Mouse (Mus musculus) forebrain, embryonic 14.5 days (tissue): Measurements from ENCODE around the gene Gm6169. TPM values are rescaled to one million over a fixed set of nuclear protein-coding genes. Genes with fewer than 3 reads are reported as not detected.
"Not testable (repeated sequence)": the region's sequence is repeated elsewhere in the genome, so short reads cannot be mapped to it uniquely, and the experiment has no call there.

Experiments
- ATAC-seq: fragments of 200-750 bp; cut with Nextera tagmentation; 2 replicates; pipeline ENCODE4 v1.8.0; 2017; ENCODE audit warnings: mild to moderate bottlenecking, moderate library complexity
- DNase-seq: peaks from one replicate; pipeline ENCODE4 v3.0.0-alpha.2; 2015; ENCODE audit warnings: low spot score
- H3K27ac ChIP-seq: fragments of 300-500 bp; sonication (generic); 2 replicates; pipeline ENCODE4 v1.5.1; 2014; ENCODE audit warnings: low read depth, mild to moderate bottlenecking, control low read depth, low read length, moderate library complexity
- H3K27me3 ChIP-seq: fragments of 300-500 bp; sonication (generic); replicated peaks from 2 replicates; pipeline ENCODE4 v1.6.1; 2014; ENCODE audit warnings: low read length, control low read depth, mixed read lengths; ENCODE audit not compliant: control insufficient read depth, insufficient read depth
- H3K36me3 ChIP-seq: fragments of 300-500 bp; sonication (generic); 2 replicates; pipeline ENCODE4 v1.6.1; 2014; ENCODE audit warnings: low read length, control low read depth; ENCODE audit not compliant: control insufficient read depth, insufficient read depth
- H3K4me1 ChIP-seq: fragments of 300-500 bp; sonication (generic); 2 replicates; pipeline ENCODE4 v1.6.1; 2014; ENCODE audit warnings: antibody characterized with exemption, low read length, control low read depth; ENCODE audit not compliant: control insufficient read depth, insufficient read depth
- H3K4me2 ChIP-seq: fragments of 300-500 bp; sonication (generic); 2 replicates; pipeline ENCODE4 v1.6.1; 2014; ENCODE audit warnings: mild to moderate bottlenecking, control low read depth, low read length
- H3K4me3 ChIP-seq: fragments of 300-500 bp; sonication (generic); 2 replicates; pipeline ENCODE4 v1.5.1; 2014; ENCODE audit warnings: low read depth, low read length, control low read depth
- H3K9ac ChIP-seq: fragments of 300-500 bp; sonication (generic); 2 replicates; pipeline ENCODE4 v1.6.1; 2014; ENCODE audit warnings: mild to moderate bottlenecking, low read length, control low read depth, moderate library complexity
- H3K9me3 ChIP-seq: fragments of 300-500 bp; sonication (generic); replicated peaks from 2 replicates; pipeline ENCODE4 v1.6.1; 2016; ENCODE audit warnings: low read length, control low read depth, mixed read lengths; ENCODE audit not compliant: control insufficient read depth
- WGBS: fragments of 180-500 bp; shearing (Covaris S2); extraction: QIAGEN DNeasy Blood & Tissue Kit; methylation state at CpG from one replicate; pipeline ENCODE4 v1.1.7; 2014; 5-methylcytosine and 5-hydroxymethylcytosine counted together
- polyA plus RNA-seq: library from polyadenylated mRNA; unstranded; fragments of >200 nt; fragmentation: Nextera tagmentation; extraction: Ambion mirVana; gene quantifications from 2 replicates; pipeline ENCODE4 v1.2.1, GENCODE M21; 2014

Gm6169 gene
- polyA plus RNA-seq, 1 experiment from 2014 or later, result 1.6 TPM

DNA sequence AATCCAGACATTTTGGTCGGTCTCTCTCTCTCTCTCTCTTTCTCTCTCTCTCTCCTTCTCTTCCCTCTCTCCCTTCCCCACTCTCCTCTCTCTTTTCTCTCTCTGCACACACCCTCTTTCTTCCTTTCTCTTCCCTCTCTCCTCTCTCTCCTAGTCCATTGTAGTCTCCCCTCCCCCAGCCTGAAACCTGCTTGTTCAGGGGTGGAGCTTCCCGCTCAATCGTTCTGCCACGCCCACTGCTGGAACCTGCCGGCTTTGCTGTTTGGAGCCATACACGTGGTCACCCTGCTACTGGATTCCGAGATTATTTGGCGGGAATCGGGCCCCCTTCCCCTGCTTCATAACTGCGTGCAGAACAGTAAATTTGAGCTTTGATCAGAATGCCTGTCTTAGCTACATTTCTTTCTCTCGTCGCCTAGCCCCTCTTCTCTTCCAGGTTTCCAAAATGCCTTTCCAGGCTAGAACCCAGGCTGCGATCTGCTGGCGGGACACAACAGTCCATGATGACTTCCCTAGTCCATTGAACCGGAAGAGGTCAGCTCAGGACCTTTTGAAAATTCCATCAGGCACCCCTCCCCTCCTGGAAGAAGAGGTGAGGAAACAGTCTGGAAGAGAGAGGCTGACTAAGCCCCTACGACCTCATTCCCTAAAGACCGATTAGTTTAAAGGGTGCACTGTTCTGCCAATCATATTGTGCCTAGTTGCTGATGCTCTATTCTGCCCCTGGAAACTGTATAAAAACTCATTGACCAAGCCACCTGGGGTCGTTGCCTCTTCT lies 34.0 kb downstream of the Gm6169 start:
- H3K27me3 ChIP-seq, H3K9me3 ChIP-seq, H3K4me2 ChIP-seq, ATAC-seq, DNase-seq, H3K9ac ChIP-seq, H3K4me3 ChIP-seq, H3K4me1 ChIP-seq, H3K36me3 ChIP-seq, H3K27ac ChIP-seq: not testable (repeated sequence)
- 40% methylated on average over 18 of the region's 18 CpGs for WGBS

DNA sequence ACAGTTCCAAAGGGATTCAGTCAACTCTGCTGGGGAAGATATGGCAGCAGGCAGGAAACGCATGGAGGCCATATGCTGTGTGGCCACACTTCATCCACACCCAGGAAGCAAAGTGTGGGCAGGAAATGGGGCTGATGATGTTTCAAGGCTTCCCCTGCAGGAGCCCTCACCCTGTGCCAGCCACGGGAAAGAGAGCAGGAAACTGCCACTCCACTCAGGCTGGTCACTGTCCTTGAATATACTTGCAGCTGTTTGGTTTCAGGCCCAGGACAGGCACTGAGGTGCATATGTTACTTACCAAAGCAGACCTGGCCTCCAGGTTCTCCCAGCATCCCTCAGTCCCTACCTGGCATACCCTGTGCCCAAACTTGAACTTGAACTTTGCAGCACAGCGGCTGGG lies 34.6 kb downstream of the Gm6169 start:
- ATAC-seq (no peak), DNase-seq (no peak)
- Histone ChIP-seq H3K36me3 (no peaks in the 10 kb centered on the region), H3K27me3 (no peaks in the 10 kb centered on the region), H3K4me2 (no peak overlapping the region), H3K9me3 (no peaks in the 10 kb centered on the region), H3K27ac (no peak overlapping the region), H3K9ac (no peak overlapping the region), H3K4me1 (no peaks in the 10 kb centered on the region), H3K4me3 (no peak overlapping the region)
- WGBS, result 46% methylated on average over 3 of the region's 3 CpGs

- ATAC-seq (no peak), DNase-seq (no peak)
- Histone ChIP-seq H3K4me3 (no peak overlapping the region), H3K27me3 (no peaks in the 10 kb centered on the region), H3K4me1 (no peaks in the 10 kb centered on the region), H3K4me2 (no peak overlapping the region), H3K36me3 (no peaks in the 10 kb centered on the region), H3K9ac (no peak overlapping the region), H3K27ac (no peak overlapping the region), H3K9me3 (no peaks in the 10 kb centered on the region)
- 86% methylated on average over 2 of the region's 2 CpGs for WGBS
Observed at GRCm38 (mm10) chr13:97063431-97063830, 35.6 kb downstream of the Gm6169 start.

- H3K4me1 ChIP-seq, result no peaks in the 10 kb centered on the region
- no peaks in the 10 kb centered on the region for H3K27me3 ChIP-seq
- DNase-seq, result no peak
- H3K9me3 ChIP-seq, result no peaks in the 10 kb centered on the region
- no peak overlapping the region for H3K9ac ChIP-seq
- no peaks in the 10 kb centered on the region for H3K36me3 ChIP-seq
- H3K4me3 ChIP-seq, result no peak overlapping the region
- H3K27ac ChIP-seq, result no peak overlapping the region
- no peak for ATAC-seq
- 87% methylated on average over 3 of the region's 3 CpGs for WGBS
- H3K4me2 ChIP-seq, result no peak overlapping the region
Observed at GRCm38 (mm10) chr13:97062151-97062550, 36.9 kb downstream of the Gm6169 start.

- no peak for ATAC-seq
- no peaks in the 10 kb centered on the region for H3K27me3 ChIP-seq
- H3K27ac ChIP-seq, result no peak overlapping the region
- no peaks in the 10 kb centered on the region for H3K9me3 ChIP-seq
- H3K4me2 ChIP-seq, result no peak overlapping the region
- WGBS, result 55% methylated on average over 6 of the region's 8 CpGs
- no peak overlapping the region for H3K4me3 ChIP-seq
- no peaks in the 10 kb centered on the region for H3K36me3 ChIP-seq
- DNase-seq, result no peak
- H3K9ac ChIP-seq, result no peak overlapping the region
- no peaks in the 10 kb centered on the region for H3K4me1 ChIP-seq
Observed at GRCm38 (mm10) chr13:97060331-97060730, 38.7 kb downstream of the Gm6169 start.

DNA sequence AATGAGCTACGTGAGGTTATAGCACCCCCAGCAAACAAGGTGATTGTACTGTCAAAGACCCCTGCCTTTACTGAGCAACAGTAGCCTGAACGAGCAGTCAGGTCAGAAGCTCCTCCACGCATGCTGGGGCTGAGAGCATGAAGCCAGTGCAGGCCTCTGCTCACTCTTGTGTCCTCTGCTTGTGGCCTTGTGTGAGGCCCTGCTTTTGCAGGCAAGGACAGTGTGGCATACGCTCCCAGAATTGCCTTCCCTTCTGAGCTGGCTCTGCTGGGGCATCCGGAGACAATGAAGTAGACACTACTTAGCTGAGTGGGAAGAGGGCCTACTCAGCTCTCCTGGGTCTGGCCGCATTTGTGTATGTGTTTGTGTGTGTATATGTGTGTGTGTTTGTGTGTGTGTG lies 39.3 kb downstream of the Gm6169 start:
- Histone ChIP-seq H3K4me3 (no peak overlapping the region), H3K27ac (no peak overlapping the region), H3K9me3 (no peaks in the 10 kb centered on the region), H3K27me3 (no peaks in the 10 kb centered on the region), H3K4me1 (no peaks in the 10 kb centered on the region), H3K36me3 (no peaks in the 10 kb centered on the region), H3K9ac (no peak overlapping the region), H3K4me2 (no peak overlapping the region)
- DNase-seq (no peak), ATAC-seq (no peak)
- 87% methylated on average over 6 of the region's 6 CpGs for WGBS

DNA sequence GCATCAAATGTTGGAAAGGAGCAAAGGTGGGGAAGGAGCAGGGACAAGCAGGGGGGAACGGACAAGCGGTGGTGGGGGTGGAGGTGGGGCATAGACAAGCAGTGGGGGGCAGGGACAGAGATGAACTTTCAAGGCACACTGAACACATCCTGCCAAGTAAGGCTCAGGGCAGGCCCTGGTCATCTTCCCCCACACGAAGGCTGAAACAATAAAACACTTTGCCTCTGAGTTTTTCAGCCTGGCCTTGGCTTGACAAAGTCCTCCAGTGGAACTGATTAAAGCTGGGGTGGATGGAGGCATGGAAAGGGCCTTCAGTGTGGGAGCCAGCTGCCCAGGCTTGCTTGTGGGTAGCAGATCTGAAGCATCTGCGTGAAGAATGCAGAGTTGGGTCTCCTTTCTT lies 41.2 kb downstream of the Gm6169 start:
- Histone ChIP-seq H3K9me3 (no peaks in the 10 kb centered on the region), H3K27me3 (no peaks in the 10 kb centered on the region), H3K4me2 (no peak overlapping the region), H3K9ac (no peak overlapping the region), H3K4me3 (no peak overlapping the region), H3K4me1 (no peaks in the 10 kb centered on the region), H3K27ac (no peak overlapping the region), H3K36me3 (no peaks in the 10 kb centered on the region)
- WGBS, result 62% methylated on average over 4 of the region's 4 CpGs
- DNase-seq, result no peak
- ATAC-seq, result no peak

- Histone ChIP-seq H3K4me3 (no peak overlapping the region), H3K4me2 (no peak overlapping the region), H3K9me3 (no peaks in the 10 kb centered on the region), H3K9ac (no peak overlapping the region), H3K4me1 (no peaks in the 10 kb centered on the region), H3K36me3 (no peaks in the 10 kb centered on the region), H3K27ac (no peak overlapping the region), H3K27me3 (no peaks in the 10 kb centered on the region)
- 72% methylated on average over 8 of the region's 8 CpGs for WGBS
- ATAC-seq (no peak), DNase-seq (no peak)
Observed at GRCm38 (mm10) chr13:97053844-97054243, 45.2 kb downstream of the Gm6169 start.

- H3K9me3 ChIP-seq, result no peaks in the 10 kb centered on the region
- peak; percentile 88 for DNase-seq
- no peaks in the 10 kb centered on the region for H3K4me1 ChIP-seq
- peak; percentile 62; the same call in 1 of the 2 replicates for ATAC-seq
- H3K9ac ChIP-seq, result no peak overlapping the region
- H3K27ac ChIP-seq, result no peak overlapping the region
- H3K4me3 ChIP-seq, result no peak overlapping the region
- 11% methylated on average over 11 of the region's 11 CpGs for WGBS
- H3K27me3 ChIP-seq, result no peaks in the 10 kb centered on the region
- no peak overlapping the region for H3K4me2 ChIP-seq
- H3K36me3 ChIP-seq, result no peaks in the 10 kb centered on the region
Observed at GRCm38 (mm10) chr13:97052667-97053066, 46.4 kb downstream of the Gm6169 start.
